Mouse (Mus musculus) adrenal gland, adult 2 months (tissue): ENCODE results near the gene Abl2. TPM values are rescaled to one million over a fixed set of nuclear protein-coding genes. Genes with fewer than 3 reads are reported as not detected.

Source experiments
- DNase-seq: peaks from one replicate; pipeline ENCODE4 v3.0.0; 2021
- polyA plus RNA-seq: library from polyadenylated mRNA; depleted of rRNA; stranded (reverse); fragments of >200 nt; gene quantifications from 2 replicates; pipeline ENCODE4 v1.2.3, GENCODE M21; 2012
- total RNA-seq, 2 experiments: library from RNA; stranded (reverse); gene quantifications; 2 replicates each; pipeline ENCODE4 v1.2.3; 2021

The Abl2 gene
- total and polyA plus RNA-seq, 3 experiments: 6.1 to 22.1 (median 19.6) TPM

DNA sequence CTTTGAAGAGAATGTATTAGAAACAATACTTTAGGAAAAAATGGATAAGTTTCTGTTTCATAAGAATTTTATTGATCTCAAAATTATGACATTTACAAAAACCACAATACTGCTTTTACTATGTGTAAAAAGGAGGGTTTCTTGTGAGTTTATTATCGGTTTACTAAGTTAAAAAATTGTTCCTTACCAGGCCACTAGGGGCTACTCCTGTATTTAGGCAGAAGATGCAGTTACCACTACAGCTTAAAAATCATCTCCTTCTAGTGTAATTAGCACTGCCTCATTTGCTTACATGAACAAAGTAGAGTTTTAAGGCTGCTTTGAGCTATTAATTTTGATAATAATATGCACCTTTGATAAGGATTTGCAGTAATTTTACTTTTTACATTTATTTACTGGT, 25.6 kb downstream of the Abl2 start:
- DNase-seq: no peak

DNA sequence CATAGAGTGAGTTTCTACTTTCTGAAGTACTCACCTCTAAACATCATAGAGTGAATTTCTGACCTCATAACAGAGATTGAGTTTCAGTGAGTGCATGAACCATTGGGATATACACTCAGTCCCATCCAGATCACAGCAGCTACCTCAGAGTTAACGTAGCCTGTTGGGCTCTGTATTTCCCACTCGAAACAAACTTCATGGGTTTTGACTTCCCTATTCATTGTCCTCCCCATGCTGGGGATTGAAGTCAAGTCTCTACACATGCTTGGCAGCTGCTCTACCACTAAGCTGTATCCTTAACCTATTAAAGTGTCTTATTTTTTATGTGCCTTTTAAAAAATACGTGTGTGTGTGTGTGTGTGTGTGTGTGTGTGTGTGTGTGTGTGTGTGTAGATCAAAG, 26.9 kb downstream of the Abl2 start:
- no peak for DNase-seq

DNA sequence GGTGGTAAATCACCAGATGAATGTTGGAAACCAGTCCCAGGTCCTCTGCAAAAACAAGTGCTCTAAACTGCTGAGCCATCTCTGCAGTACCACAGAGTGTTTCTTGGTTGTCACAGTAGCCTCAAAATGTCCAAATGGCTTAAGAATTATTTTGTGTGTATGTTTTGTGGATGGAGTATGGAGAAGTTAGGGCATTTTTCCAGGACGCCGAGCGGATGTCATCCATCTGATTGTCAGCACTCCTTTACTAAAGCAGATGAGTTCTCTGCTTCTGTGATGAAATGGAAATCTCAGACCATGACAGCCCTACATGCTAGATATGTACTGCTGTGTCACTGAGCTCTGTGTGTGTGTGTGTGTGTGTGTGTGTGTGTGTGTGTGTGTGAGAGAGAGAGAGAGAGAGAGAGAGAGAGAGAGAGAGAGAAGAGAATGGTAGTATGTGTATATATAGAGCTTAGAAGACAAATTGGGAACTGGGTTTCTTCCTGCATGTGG, 31.3 kb downstream of the Abl2 start:
- no peak for DNase-seq

DNA sequence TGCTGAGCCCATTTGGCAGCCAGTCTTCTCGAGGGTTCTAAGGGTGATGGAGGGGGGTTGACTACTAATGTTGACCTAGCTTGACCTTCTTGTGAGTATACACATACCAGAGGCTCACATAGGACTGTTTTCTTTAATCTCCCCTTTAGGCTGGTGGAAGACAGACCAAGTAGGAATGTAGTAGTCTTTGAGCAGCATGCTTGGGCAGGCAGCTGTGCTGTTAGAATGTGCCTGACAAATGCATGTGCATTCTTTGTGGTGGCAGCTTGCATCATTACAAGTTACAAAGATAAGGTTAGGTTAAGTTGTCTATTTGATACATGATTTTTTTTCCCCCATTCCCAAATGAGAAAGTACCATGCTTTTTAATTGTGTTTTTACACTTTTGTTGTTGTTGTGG, 31.8 kb downstream of the Abl2 start:
- no peak for DNase-seq

GRCm38 (mm10) chr1:156593267-156593666, 34.7 kb downstream of the Abl2 start:
- DNase-seq: no peak

- DNase-seq: no peak
Observed at GRCm38 (mm10) chr1:156597089-156597488, 38.5 kb downstream of the Abl2 start.

DNA sequence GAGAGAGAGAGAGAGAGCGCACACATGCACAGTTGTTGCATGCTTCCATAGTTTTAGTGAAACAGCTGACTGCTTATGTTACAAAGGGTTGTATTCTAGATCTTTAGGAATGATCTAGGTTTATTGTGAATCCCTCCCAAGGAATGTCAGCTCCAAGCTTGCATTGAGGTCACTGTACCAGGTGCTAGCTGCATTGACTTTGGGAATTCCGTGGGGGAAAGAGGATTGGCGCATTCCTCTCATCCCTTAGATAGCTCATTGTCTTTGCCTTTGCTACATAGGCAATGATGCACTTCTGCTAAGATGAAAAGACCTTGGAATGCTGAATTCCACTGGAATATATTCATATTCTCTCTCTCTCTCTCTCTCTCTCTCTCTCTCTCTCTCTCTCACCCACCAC, 44.0 kb downstream of the Abl2 start:
- no peak for DNase-seq

GRCm38 (mm10) chr1:156605094-156605866, 46.7 kb downstream of the Abl2 start:
- DNase-seq: no peak

DNA sequence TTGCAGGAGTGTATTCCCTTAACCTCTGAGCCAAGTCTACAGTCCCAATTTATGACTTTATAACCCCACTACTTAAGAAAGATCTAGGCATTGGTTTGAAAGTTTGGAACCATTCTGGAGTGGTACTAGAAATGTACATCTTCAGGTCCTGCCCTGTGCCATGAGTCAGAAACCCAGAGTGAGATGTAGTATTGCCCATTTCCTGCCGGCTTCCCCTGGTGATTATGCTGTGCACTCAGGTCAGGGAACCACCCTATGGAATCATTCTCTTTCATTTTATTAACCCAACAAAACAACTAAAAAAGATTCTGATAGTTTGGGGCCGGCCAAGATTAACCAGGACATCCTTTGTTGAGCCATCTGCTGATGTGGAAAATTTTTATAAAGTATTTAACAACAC, 47.4 kb downstream of the Abl2 start:
- no peak for DNase-seq

GRCm38 (mm10) chr1:156608496-156608895, 49.9 kb downstream of the Abl2 start:
- no peak for DNase-seq

DNA sequence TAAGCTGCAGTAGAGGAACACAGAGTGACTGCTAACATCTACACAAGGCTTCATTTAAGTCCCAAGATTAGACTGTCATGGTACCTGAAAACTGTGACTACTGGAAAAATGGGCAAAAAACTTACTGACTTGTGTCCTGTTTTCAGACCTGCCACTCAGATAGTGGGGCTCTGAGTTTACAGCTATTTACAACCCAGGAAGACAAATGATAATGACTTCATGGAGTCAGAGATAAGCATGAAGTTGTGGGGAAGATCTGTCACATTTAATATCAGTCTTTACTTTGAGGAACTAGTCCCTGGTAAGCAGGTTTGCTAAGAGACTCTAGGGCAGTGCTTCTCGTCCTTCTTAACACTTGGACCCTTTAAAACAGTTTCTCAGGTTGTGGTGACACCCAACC, 51.7 kb downstream of the Abl2 start:
- no peak for DNase-seq

DNA sequence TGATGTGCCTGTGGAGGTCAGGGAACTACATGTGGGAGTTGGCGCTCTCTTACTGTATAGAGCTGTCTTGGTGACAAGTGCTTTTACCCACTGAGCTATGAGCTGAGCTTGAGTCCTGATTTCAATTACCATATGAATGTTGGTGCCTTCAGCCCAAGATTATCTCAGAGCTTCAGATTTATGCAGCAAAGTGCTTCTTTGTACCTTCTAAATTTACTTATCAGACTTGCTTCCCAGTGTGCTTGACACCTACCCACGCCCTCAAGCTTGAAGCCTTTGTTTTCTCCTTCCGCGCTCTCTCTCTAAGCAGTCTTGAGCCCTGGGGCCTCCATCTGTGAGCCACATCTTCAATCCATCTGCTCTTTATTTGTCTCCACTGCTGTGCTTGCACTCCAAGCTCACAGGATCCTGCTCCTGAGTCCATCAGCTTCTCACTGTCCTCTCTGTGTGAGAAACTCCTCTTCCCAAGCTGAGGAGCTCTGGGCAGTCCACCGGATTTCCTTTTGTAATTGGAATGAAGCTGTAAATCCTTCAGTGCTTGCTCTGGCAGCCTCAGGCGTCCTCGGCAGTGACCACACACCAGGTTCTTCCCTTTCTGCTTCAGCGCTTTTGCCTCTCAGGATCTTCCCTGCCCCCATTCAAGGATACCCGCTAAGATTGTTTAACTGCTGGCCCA, 55.4 kb downstream of the Abl2 start:
- DNase-seq: peak; percentile 35

DNA sequence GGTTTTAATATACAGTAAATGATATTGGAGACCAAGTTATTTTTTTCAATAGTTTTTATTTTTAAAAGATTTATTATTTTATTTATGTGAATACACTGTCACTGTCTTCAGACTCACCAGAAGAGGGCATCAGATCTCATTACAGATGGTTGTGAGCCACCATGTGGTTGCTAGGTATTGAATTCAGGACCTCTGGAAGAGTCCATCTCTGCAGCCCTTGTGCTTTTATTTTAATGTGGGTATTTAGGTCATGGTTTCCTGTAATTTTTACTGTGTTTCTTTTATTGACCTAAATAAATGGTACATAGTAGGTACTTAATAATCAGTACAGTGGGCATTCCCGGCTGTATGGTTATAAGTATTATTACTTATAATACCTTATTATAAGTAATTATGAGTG, 56.1 kb downstream of the Abl2 start:
- no peak for DNase-seq

DNA sequence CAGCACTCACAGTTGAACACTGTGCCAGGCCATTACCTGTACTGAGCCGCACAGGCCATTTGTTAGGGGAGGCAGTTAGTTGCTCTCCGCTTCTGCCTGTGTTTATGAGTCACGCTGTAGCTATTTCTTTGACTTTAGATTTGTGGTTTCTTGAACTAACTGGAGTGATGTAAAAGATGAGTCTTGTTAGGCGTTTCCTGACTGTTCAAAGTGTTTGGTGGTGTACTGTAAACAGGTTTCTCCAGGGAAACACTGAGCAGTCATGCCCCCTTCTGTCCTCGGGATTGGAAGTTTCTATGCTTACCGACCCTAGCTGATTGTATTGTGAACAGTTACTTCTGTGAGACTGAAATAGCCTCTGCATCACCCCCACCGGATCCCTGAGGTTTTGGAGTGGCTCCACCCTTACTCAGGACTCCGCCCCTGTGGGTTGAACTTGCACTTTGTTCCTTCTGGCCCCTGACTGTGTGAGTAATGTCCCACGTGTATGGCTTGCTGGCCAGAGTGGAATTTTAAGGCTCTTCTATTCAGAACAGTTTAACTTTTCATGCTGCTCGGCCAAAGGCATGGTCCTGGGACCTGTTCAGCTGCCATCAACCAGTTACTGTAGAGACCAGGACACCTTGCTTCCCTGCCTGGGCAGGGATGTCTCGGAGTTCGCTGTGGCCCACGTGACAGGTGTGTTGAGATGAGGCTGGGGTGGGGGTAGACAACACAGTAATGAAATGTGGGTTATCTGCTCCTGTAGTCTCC, 57.0 kb downstream of the Abl2 start:
- DNase-seq: peak; percentile 92

GRCm38 (mm10) chr1:156616989-156617598, 58.5 kb downstream of the Abl2 start:
- no peak for DNase-seq

GRCm38 (mm10) chr1:156617811-156618210, 59.2 kb downstream of the Abl2 start:
- DNase-seq: no peak

DNA sequence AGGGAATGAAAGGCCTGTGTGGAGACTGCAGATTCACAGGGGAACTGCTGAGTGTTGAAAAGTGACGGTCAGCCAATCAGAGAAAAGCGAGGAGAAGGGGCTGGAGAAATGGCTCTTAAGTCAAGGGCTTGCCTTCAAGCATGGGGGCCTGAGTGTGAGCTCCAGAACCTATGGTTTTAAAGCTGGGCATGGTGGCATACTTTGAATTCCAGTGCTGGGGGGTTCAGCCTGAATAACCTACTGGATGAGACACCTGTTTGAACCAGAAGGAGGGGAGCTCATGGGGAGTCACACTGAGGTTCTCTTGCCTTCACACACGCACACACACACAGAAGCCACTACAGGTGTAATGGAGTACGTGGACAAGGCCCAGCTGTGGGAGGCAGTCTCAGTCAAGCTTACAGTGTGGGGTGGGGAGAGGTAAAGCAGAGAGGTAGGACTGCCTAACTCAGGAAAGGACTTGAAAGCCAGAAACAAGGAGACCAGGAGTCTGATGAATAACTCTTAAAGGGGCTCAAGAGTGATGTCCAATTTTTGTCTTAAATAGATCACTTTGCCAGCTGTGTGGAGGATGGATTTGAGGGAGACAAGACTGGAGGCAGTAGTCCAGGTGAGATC, 61.8 kb downstream of the Abl2 start:
- DNase-seq: no peak

DNA sequence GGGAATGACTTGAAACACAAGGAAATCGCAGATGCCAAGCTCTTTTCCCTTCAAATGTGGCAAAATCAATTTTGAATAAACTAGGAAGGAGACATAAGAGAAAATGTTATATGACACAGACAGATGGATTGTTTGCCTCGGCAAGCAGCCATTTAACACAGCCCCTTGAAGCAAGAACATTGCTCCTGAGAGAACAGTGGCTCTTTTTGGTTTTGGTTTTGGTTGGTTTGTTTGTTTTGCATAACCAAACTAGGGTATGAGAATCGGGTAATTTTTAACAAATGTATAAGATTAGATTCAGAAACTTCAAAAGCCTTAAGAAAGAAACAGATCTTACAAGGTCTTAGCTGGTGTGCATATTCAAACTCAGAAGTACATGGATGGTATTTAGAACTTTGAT, 62.4 kb downstream of the Abl2 start:
- no peak for DNase-seq

DNA sequence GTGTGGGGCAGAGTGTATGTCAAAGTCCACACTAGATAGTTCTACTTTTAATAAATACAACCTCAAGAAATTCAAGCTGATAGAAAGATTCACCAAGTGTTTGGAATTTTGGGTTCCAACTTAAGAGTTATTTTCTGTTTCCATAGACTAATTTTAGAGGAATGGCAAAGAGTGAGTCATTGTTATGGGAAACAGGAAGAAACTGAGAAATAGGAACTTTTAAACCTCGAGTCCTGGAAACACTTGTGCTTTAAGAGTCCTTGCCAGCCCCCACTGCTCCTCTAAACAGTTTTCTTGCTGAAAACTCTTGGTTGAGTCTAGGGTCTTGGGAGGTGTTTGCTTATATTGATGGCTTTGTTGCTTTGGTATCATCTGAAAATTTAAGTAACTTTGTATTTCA, 65.6 kb downstream of the Abl2 start:
- DNase-seq: no peak

DNA sequence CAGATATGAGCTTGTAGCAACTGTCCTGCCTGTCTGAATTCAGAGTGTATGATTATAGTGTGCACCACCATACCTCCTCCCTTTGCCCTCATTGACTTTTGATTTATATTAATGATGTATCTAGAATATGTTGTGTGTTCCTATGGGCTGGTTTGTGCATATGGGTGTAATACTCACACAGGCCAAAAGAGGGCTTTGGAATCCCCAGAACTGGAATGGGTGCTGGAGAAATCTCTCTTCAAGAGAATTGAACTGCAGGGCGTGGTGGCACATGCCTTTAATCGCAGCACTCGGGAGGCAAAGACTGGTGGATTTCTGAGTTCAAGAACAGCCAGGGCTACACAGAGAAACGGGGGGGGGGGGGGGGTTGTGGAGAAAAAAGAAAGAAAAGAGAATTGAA, 68.1 kb downstream of the Abl2 start:
- DNase-seq: no peak

GRCm38 (mm10) chr1:156629984-156630383, 71.4 kb downstream of the Abl2 start:
- no peak for DNase-seq

- no peak for DNase-seq
Observed at GRCm38 (mm10) chr1:156630965-156631364, 72.4 kb downstream of the Abl2 start.
